Mouse (Mus musculus) thymus, adult 2 months (tissue): Measurements from ENCODE around the gene Gm17469. TPM values are rescaled to one million over a fixed set of nuclear protein-coding genes. Genes with fewer than 3 reads are reported as not detected.
"Not testable (repeated sequence)": the region's sequence is repeated elsewhere in the genome, so short reads cannot be mapped to it uniquely, and the experiment has no call there.

Experiments used
- DNase-seq: peaks from one replicate; pipeline ENCODE4 v3.0.0; 2021
- H3K27ac ChIP-seq: fragments of 200-500 bp; 2 replicates; pipeline ENCODE4 v1.5.1; 2012; ENCODE audit warnings: low read length, control low read depth; ENCODE audit not compliant: control insufficient read depth, insufficient read depth
- H3K27me3 ChIP-seq: fragments of 200-500 bp; 2 replicates; pipeline ENCODE4 v1.6.1; 2012; ENCODE audit warnings: mild to moderate bottlenecking, low read length, moderate library complexity, mixed read lengths; ENCODE audit not compliant: control insufficient read depth, insufficient read depth
- H3K36me3 ChIP-seq: fragments of 200-500 bp; 2 replicates; pipeline ENCODE4 v1.6.1; 2012; ENCODE audit warnings: mild to moderate bottlenecking, low read length, moderate library complexity; ENCODE audit not compliant: control insufficient read depth, insufficient read depth
- H3K4me1 ChIP-seq: fragments of 200-500 bp; replicated peaks from 2 replicates; pipeline ENCODE4 v1.6.1; 2012; ENCODE audit warnings: low read length; ENCODE audit not compliant: control insufficient read depth, insufficient read depth
- H3K4me3 ChIP-seq: fragments of 200-500 bp; 2 replicates; pipeline ENCODE4 v1.5.1; 2012; ENCODE audit warnings: mild to moderate bottlenecking, low read length, control low read depth, moderate library complexity; ENCODE audit not compliant: control insufficient read depth, insufficient read depth
- WGBS: fragments of 180-500 bp; shearing (Covaris S2); methylation state at CpG from one replicate; pipeline ENCODE4 v1.1.7; 2018; 5-methylcytosine and 5-hydroxymethylcytosine counted together
- polyA plus RNA-seq: library from polyadenylated mRNA; depleted of rRNA; stranded (reverse); fragments of >200 nt; gene quantifications from 2 replicates; pipeline ENCODE4 v1.2.3, GENCODE M21; 2012; rRNA removed

Gene Gm17469
- not detected in 2 replicates for polyA plus RNA-seq

DNA sequence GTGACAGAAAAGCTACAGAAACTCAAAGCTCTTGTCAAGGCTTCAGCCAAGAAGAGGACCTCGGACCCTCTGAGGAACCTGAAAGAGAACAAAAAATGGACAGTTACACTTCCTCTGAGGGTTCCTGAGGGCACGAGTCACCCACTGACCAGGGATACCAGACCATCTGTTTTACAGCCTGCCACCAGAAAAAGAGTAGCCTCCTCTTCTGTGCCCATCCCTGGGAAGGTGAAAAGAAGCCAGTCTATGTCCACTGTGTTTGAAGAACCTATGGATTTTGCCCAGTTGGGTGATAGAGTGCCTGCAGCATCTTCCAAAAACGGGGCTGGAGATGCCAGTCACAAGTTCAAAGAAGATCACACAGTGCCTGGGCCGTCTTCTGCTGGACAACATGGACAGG is at the start of gene Gm17469:
Gene Gm17469, plus strand, starts transcription at position 301 of the 400 bp plus-strand sequence.
- not testable (repeated sequence) for H3K4me3 ChIP-seq, DNase-seq, H3K27ac ChIP-seq, H3K27me3 ChIP-seq, H3K4me1 ChIP-seq, H3K36me3 ChIP-seq
- WGBS, result no CpG with 5 or more reads among the region's 4 CpGs

Other genes with a start within 250 kb of the Gm17469 start
- not detected in 2 replicates for gene Gm17584, start 129.3 kb upstream of the Gm17469 start, polyA plus RNA-seq